Comparison of ENCODE assay signal across 17 mouse cellular contexts in genomic region chr11:25872317-25872716, GRCm38 (mm10).
DNase-seq lines count a peak whose midpoint lies in the region; ATAC-seq and TF ChIP-seq lines count a peak whose summit lies in the region.
"Had no signal": no experiment of that assay in that cellular context is flagged by ENCODE, and none has a peak within 500 bp of the region (broad histone marks: within the 10 kb centered on the region; RNA-seq: fewer than 3 reads in every experiment).

No protein-coding gene starts in this region.

- WGBS in hindbrain, embryonic 10.5 days, result 44% methylated on average over 4 of the region's 4 CpGs
- 31% methylated on average over 4 of the region's 4 CpGs for WGBS in hindbrain, embryonic 16.5 days
- 34% methylated on average over 4 of the region's 4 CpGs for WGBS in hindbrain, postnatal 0 days

- H3K4me3 ChIP-seq in hindbrain, embryonic 10.5 days, result no peak overlapping the region
- H3K4me3 ChIP-seq in hindbrain, embryonic 16.5 days (ENCODE audit: low read length), result no peak overlapping the region
- H3K4me3 ChIP-seq in hindbrain, postnatal 0 days (ENCODE audit: low read length), result no peak overlapping the region

- ATAC-seq in hindbrain, embryonic 16.5 days, result no peak
- no peak for ATAC-seq in hindbrain, postnatal 0 days

- H3K4me1 ChIP-seq in hindbrain, embryonic 10.5 days (replicated peaks), result peaks cover 10% of the 10 kb centered on the region
- no peaks in the 10 kb centered on the region for H3K4me1 ChIP-seq in hindbrain, embryonic 16.5 days (ENCODE audit: control insufficient read depth, insufficient read depth, low read depth, low read length)
- H3K4me1 ChIP-seq in hindbrain, postnatal 0 days (ENCODE audit: insufficient read depth, low read length), result no peaks in the 10 kb centered on the region

- no peak for DNase-seq in hindbrain, embryonic 10.5 days (ENCODE audit: low spot score)
- peak; percentile 34 for DNase-seq in retina, postnatal 1 day
- DNase-seq in retina, embryonic 14.5 days (ENCODE audit: low spot score), result no peak
- peak; percentile 22 for DNase-seq in hindbrain, postnatal 0 days (ENCODE audit: low spot score)
- no peak for DNase-seq in frontal cortex, postnatal 25 days (ENCODE audit: low spot score in 2 of 2)
- no peak for DNase-seq in right cerebral cortex, postnatal 10 days (ENCODE audit: low spot score in 2 of 2)
- DNase-seq in lung, postnatal 14 days, result no peak
- DNase-seq: adrenal gland, postnatal 10 days; cerebellum, adult 8-10 months; gastrocnemius, postnatal 10 days; lung, adult 2 months; right cerebral cortex, adult 18-20 months; spleen, adult 18-20 months; thymus, adult 18-20 months had no signal

- H3K9me3 ChIP-seq in hindbrain, embryonic 10.5 days, result no peaks in the 10 kb centered on the region
- H3K9me3 ChIP-seq in hindbrain, embryonic 16.5 days (ENCODE audit: control insufficient read depth, low read length), result no peaks in the 10 kb centered on the region
- no peaks in the 10 kb centered on the region for H3K9me3 ChIP-seq in hindbrain, postnatal 0 days (ENCODE audit: low read length)

- H3K36me3 ChIP-seq in hindbrain, embryonic 10.5 days, result no peaks in the 10 kb centered on the region
- H3K36me3 ChIP-seq in hindbrain, embryonic 16.5 days (ENCODE audit: control insufficient read depth, insufficient read depth, low read length), result no peaks in the 10 kb centered on the region
- H3K36me3 ChIP-seq in hindbrain, postnatal 0 days (ENCODE audit: insufficient read depth, low read length), result no peaks in the 10 kb centered on the region

- no peaks in the 10 kb centered on the region for H3K27me3 ChIP-seq in hindbrain, embryonic 10.5 days (ENCODE audit: insufficient read depth, poor library complexity, severe bottlenecking)
- no peaks in the 10 kb centered on the region for H3K27me3 ChIP-seq in hindbrain, embryonic 16.5 days (replicated peaks; ENCODE audit: control insufficient read depth, insufficient read depth, low read length)
- H3K27me3 ChIP-seq in hindbrain, postnatal 0 days (ENCODE audit: insufficient read depth, low read length), result no peaks in the 10 kb centered on the region
- H3K27me3 ChIP-seq: CH12.LX had no signal

- H3K9ac ChIP-seq in hindbrain, embryonic 16.5 days (ENCODE audit: low read depth, low read length), result no peak overlapping the region
- H3K9ac ChIP-seq in hindbrain, postnatal 0 days (replicated peaks; ENCODE audit: low read length), result no peak overlapping the region

- peak overlapping the region; percentile 77 for H3K27ac ChIP-seq in hindbrain, embryonic 10.5 days
- H3K27ac ChIP-seq in hindbrain, embryonic 16.5 days (ENCODE audit: low read depth, low read length), result no peak overlapping the region
- no peak overlapping the region for H3K27ac ChIP-seq in hindbrain, postnatal 0 days
- H3K27ac ChIP-seq: macrophage had no signal

- TF ChIP-seq CTCF in hindbrain, postnatal 0 days (IDR thresholded peaks at IDR 0.05; ENCODE audit: low read depth), result no peak

- no peak overlapping the region for H3K4me2 ChIP-seq in hindbrain, embryonic 16.5 days (ENCODE audit: low read length)
- no peak overlapping the region for H3K4me2 ChIP-seq in hindbrain, postnatal 0 days (ENCODE audit: low read depth, low read length)

Comparison
In these comparisons a context has a peak if more than half of its experiments do, and no peak if none do; other contexts are left out.
1. DNase-seq: peak in retina, postnatal 1 day (single experiment) and hindbrain, postnatal 0 days (single experiment); none in hindbrain, embryonic 10.5 days (single experiment), retina, embryonic 14.5 days (single experiment), frontal cortex, postnatal 25 days (0 of 2), right cerebral cortex, postnatal 10 days (0 of 2) and lung, postnatal 14 days (single experiment).